Mouse (Mus musculus) erythroblast, embryonic 14.5 days (primary cell): ENCODE measurements around the gene Nedd4.

Experiments used
- GATA1 ChIP-seq: IDR thresholded peaks from 2 replicates; pipeline ENCODE4 v1.6.1; 2012; ENCODE audit warnings: low read length, inconsistent platforms, mixed read lengths
- TAL1 ChIP-seq: IDR thresholded peaks from 3 replicates; pipeline ENCODE4 v1.6.1; 2012; ENCODE audit warnings: low read length, inconsistent platforms, mixed read lengths

GRCm38 (mm10) chr9:72672361-72672760 lies 10.2 kb downstream of the Nedd4 start:
- no peak for TF ChIP-seq GATA1
- no peak for TF ChIP-seq TAL1
